Mouse (Mus musculus): ENCODE data around the gene Spata6.

The Spata6 gene

DNA sequence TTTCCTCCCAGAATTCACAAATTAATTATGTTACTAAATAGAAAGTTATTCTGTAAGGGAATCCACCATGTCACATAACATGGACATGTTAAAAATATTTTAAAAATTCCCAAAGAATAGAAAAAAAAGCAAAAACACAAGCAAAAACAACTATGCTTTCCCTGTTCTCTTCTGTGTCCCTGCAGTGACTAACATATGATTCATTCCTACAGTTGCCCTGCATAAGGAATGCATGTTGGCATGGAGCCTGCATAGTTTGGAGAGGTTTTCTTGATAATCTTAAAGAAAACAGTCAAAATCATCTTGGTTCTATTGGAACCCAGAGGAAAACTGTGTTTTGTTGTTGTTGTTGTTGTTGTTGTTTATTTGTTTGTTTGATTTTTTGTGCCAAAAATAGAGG, 132.8 kb downstream of the Spata6 start:
- DNase-seq, result no peak

GRCm38 (mm10) chr4:111866701-111867100, 146.9 kb downstream of the Spata6 start:
- DNase-seq, result no peak

DNA sequence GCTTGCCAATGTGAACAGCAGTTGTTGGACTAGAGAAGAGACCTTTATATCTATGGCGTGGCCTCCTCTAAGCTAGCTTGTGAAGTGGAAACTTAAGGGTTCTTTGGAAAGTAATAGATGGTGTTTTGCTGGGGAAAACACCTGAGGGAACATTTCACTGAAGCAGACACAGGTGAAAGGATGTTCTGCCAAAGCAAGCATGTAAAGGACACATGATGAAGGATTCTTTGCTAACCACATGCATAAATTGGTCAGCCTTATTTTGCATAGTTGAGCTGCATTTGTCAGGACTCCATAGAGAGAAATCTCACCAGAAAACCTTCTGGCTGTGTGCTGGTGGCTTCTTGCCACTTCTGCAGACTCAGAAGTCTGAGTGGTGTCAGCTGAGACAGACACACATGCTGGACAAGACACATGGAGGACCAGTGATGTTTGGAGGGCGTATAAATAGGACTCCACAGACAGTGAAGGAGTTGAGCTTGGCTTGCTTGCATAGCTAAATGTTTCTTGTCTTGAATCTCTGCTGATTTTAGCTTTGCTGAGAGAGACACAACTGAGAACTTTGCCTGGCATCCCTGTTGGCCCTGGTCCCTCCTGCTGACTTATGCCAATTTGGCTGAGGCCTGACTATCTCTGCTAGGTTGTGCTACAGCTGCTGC, 148.1 kb downstream of the Spata6 start:
- no peak for DNase-seq

Measured in lung, postnatal 14 days (tissue).